1 mouse cellular context compared by ENCODE assay signal in the genomic region with DNA sequence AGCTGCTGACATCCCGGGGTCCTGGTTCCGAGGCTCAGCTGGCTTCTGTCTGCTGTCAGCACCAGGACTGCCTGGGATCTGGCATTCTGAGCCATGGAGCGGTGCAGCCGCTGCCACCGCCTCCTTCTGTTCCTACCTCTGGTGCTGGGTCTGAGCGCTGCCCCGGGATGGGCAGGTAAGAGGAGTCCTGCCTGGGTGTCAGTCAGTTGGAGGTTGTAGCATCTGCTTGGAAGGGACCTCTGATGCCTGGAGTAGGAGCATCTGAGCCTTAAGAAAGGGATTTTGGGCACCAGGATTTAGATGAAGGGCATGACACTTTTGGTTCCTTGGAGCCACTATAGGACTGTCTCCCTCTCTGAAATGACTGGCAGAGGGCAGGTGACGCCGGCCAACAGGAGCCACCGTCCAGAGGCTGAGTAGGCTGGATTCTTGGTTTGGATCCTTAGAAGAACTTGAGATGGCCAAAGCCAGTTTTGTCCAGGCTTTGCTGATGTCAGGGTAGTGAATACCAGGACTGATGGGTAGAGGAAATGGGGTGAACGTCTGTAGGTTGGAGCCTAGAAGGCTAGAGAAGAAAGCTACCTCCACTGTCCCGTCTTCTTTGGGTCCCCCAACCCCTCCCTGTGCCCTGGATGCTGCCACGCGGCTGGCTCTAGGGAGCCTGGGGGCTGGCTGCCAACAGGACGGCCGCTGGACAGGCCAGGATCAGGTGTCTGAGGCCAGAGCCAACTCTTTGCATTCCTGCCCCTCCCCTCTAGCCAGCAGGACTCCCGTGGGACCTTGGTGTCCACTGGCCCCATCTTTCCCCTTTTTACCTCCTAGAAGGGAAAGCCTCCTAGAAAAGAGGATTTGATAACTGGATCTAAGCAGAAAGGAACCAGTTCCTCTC.
A peak's percentile ranks its signal among the peaks of the same experiment; 100 is the strongest.
TF ChIP-seq lines count a peak whose summit lies in the region.

No protein-coding gene starts in this region.

TF ChIP-seq in CH12.LX, 34 proteins besides CTCF, POLR2A, EP300 and RAD21:
- no peak for TF ChIP-seq MEF2A (IDR thresholded peaks at IDR 0.05; ENCODE audit: borderline replicate concordance, low read depth, low read length)
- TF ChIP-seq POLR2AphosphoS2 (IDR thresholded peaks at IDR 0.05; ENCODE audit: low read depth, low read length), result 0 out of 2 replicates have a peak, but pooled peaks have one; percentile 59
